Mouse (Mus musculus): ENCODE data around the gene Lman2.

DNA sequence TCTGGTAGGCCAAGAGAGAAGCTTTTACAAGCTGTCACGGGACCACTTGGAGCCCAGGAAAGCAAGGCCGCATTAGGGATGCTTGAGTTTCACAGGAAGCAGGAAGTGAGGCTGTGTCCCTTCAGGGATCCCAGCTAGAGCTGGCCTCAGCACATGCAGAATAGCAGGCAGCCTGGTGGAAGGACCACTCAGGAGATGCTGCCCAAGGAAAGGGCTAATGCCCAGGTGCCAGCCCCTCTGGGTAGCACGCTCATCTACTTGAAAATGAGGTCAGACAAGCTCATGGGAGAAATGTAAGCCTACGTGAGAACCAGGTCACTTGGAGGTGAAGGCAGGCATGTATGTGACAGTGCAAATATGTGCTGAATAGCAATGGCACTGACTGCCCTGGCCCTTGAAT lies 35.4 kb downstream of the Lman2 start:
- TF ChIP-seq CTCF (IDR thresholded peaks at IDR 0.05; ENCODE audit: control insufficient read depth, insufficient read depth, insufficient replicate concordance, low read depth, low read length) (no peak), POLR2A (IDR thresholded peaks at IDR 0.05; ENCODE audit: control insufficient read depth, low read depth, low read length) (no peak)

All from testis, adult 2 months (tissue).